Mouse (Mus musculus) mouse embryonic stem cell (cell line): Measurements from ENCODE around the gene Nap1l1.

Source experiments
- in situ Hi-C, 2 experiments: fragments of 300-500 bp; cut with MboI; formaldehyde crosslinking; loops; 1 replicate in 1 of 2; 3 replicates in 1 of 2; pipeline ENCODE4 v1.14.3; 2019 to 2020; ENCODE audit warnings: low sequenced_read_pairs in 2 of 2, low pct_unique_long_range_greater_than_20kb in 1 of 2, mixed read lengths in 1 of 2; ENCODE audit not compliant: unreplicated experiment in 1 of 2

Nap1l1 gene

DNA sequence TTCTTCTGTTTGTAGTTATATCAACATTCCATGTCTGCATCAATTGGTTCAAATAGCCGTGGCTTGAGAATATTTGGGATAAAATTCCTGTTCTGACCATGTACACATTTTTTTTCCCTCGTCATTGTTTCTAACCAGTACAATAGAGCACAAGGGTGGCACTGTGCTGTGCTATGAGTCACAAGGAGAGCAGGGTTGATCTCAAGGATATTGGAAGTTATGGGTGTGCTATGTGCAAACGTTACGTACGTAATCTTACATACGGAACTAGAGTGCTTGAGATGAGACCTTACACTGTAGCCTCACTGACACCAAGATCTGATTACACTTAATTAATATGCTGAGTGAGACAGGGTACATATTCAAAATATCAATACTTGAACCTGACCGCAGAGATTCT is 54.6 kb downstream of the Nap1l1 start:
- in situ Hi-C loops, result no loop called here

DNA sequence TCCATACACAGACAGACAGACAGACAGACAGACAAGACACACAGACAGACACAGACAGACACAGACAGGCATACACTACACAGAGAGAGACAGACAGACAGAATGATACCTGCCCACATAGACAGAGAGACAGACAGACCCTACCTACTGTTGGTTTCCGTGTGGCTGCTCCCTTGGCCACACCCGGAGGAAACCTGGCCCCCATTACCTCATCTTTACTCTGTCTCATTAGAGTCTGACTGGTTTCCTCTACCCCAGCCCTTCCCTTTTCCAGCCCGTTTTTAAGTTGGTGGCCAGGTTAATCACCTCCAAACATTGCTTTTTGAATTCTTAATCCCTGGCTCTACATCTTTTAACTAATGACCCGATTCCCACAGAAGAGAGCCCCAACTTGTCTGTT is 55.3 kb downstream of the Nap1l1 start:
- in situ Hi-C loops, result no loop called here

DNA sequence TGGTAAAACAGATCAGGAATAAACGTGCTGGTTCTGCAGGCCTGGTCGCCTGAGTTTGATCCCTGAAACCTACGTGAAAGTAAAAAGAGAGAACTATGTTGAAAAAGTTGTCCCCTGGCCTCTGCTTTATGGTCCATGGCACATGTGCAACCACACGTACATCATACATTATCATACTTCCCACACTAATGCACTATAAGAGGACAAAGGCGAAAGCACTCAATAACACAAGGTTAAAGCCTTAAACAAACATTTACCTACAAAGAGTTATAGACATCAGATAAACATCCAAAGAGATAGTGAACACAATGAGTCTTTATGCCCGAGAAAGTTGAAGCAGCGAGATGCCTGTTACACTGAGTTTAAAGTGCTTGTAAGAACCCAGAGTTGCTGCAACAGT is 57.4 kb downstream of the Nap1l1 start:
- in situ Hi-C loops, result no loop called here

GRCm38 (mm10) chr10:111534691-111535090 is 61.7 kb downstream of the Nap1l1 start:
- in situ Hi-C loops, result no loop called here

GRCm38 (mm10) chr10:111537410-111537809 is 64.4 kb downstream of the Nap1l1 start:
- in situ Hi-C loops, result no loop called here

GRCm38 (mm10) chr10:111539724-111540324 is 66.8 kb downstream of the Nap1l1 start:
- in situ Hi-C loops, result no loop called here

DNA sequence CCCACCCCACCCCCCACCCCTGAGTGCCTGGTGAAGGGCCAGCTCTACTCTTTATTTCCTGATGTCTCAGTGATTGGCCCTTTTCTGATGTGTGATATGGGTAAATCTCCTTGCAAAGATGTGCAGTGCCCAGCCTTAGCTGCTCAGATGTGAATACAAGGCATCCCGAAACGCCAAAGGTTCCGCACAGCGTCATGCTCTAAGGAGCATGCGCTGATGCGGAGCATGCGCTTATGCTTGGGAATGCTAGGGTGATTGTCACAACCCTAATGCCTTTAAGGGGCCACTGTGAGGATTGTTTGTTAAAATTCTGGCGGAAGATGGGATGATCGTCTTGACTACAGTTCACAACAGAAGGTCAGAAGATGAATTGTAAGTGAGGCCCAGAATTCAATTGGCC is 67.7 kb downstream of the Nap1l1 start:
- in situ Hi-C loops, result no loop called here

- in situ Hi-C loops, result no loop called here
Observed at GRCm38 (mm10) chr10:111543106-111543505, 70.1 kb downstream of the Nap1l1 start.

GRCm38 (mm10) chr10:111543781-111544260 is 70.8 kb downstream of the Nap1l1 start:
- in situ Hi-C loops, result no loop called here

DNA sequence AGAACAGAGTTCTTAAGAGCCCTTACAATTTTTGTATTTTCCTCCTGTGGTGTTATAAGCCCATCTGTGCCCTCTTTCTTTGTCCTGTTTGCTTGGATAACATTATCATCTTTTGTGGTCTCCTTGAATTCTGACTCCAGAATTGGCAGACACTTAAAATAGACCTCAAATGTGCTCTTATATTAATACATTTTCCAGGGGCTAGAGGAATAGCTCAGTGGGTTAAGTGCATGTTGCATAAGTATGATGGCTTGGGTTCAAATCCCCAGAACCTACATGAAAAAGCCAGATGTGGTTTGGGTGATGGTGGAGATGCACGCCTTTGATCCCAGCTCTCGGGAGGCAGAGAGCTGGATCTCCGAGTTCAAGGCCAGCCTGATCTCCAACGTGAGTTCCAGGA is 71.3 kb downstream of the Nap1l1 start:
- in situ Hi-C loops, result no loop called here

GRCm38 (mm10) chr10:111545648-111546047 is 72.6 kb downstream of the Nap1l1 start:
- in situ Hi-C loops, result no loop called here
